Mouse (Mus musculus): ENCODE measurements at regions not wholly inside any gene's neighbourhood (a gene's known extent, or its start where the extent isn't known, plus 50 kb on each side); places are given as distances from the start of the nearest gene placed in this dataset.

- TF ChIP-seq CTCF (IDR thresholded peaks at IDR 0.05; ENCODE audit: low read depth): no peak
- no peak for TF ChIP-seq EP300 (IDR thresholded peaks at IDR 0.05; ENCODE audit: low read depth)
These were observed 54.9 kb upstream of the Cdyl start for GRCm38 (mm10) chr13:35604765-35605164.

Data from heart, postnatal 0 days (tissue).